Mouse (Mus musculus): ENCODE measurements around the gene Proca1. TPM values are rescaled to one million over a fixed set of nuclear protein-coding genes. Genes with fewer than 3 reads are reported as not detected.

The Proca1 gene
- polyA plus RNA-seq, 1 experiment from 2014 or later = 2.1 TPM

DNA sequence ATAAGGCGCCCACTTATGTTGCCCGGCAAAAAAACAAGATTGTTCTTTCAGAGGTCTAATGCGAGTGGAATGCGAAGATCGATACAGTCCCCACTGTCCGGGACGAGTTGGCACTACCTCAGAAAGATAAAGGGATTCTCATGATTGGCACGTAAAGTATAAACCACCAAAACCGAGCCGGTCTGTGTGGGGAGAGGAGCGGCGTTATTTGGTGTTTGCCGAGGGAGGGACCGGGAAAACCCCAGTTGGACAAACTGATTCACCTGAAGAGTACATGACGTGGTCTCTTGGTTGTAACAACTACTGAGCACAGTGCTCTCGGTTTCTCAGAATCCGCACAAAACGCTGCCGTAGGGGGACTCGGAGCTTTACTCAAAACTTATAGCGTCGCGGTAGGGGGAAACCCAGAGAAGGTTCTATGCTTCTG lies 16.3 kb upstream of the Proca1 start:
- WGBS = under 1% methylated on average over 23 of the region's 23 CpGs
- H3K4me2 ChIP-seq (ENCODE audit: low read length) = peak overlapping the region; percentile 98
- H3K9me3 ChIP-seq (ENCODE audit: control insufficient read depth, low read length) = no peaks in the 10 kb centered on the region
- peak overlapping the region; percentile 47 for H3K9ac ChIP-seq (ENCODE audit: low read length)
- DNase-seq (ENCODE audit: low spot score) (peak; percentile 69), ATAC-seq (replicated peaks; ENCODE audit: low FRiP score, low TSS enrichment, low read depth) (no peak)
- peaks cover 43% of the 10 kb centered on the region for H3K4me1 ChIP-seq (replicated peaks; ENCODE audit: control insufficient read depth, insufficient read depth, low read length)
- H3K36me3 ChIP-seq (ENCODE audit: control insufficient read depth, insufficient read depth, low read length) = peaks cover 30% of the 10 kb centered on the region
- no peaks in the 10 kb centered on the region for H3K27me3 ChIP-seq (replicated peaks; ENCODE audit: control insufficient read depth, insufficient read depth, low read length)
- H3K4me3 ChIP-seq (ENCODE audit: low read depth, low read length) = peak overlapping the region; percentile 58
- peak overlapping the region; percentile 94 for H3K27ac ChIP-seq (ENCODE audit: low read depth)

DNA sequence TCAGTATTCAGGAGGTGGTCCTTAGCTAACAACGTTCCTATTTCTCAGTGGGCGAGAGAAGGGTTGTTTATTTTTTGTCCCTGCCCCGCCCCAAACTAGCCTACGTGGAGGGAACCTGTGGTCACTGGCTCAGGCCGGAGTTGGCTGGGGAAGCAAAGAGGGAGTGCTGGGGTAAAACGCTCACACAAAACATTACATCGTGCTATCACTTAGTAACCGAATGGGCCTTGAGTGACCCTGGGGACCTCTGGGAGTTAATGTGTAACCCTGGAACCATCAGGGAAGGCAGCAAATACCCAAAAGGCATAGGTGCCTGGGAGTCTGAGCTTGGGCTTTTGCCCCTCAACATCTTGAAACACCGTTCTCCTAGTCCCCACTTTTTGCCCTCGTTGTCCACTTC lies 15.8 kb upstream of the Proca1 start:
- H3K4me1 ChIP-seq (replicated peaks; ENCODE audit: control insufficient read depth, insufficient read depth, low read length) = peaks cover 46% of the 10 kb centered on the region
- DNase-seq (ENCODE audit: low spot score) (no peak), ATAC-seq (replicated peaks; ENCODE audit: low FRiP score, low TSS enrichment, low read depth) (peak; percentile 8)
- H3K27me3 ChIP-seq (replicated peaks; ENCODE audit: control insufficient read depth, insufficient read depth, low read length) = no peaks in the 10 kb centered on the region
- H3K4me2 ChIP-seq (ENCODE audit: low read length) = peak overlapping the region; percentile 98
- H3K9me3 ChIP-seq (ENCODE audit: control insufficient read depth, low read length) = no peaks in the 10 kb centered on the region
- H3K27ac ChIP-seq (ENCODE audit: low read depth) = peak overlapping the region; percentile 94
- H3K9ac ChIP-seq (ENCODE audit: low read length) = peak overlapping the region; percentile 47
- H3K4me3 ChIP-seq (ENCODE audit: low read depth, low read length) = peak overlapping the region; percentile 58
- peaks cover 32% of the 10 kb centered on the region for H3K36me3 ChIP-seq (ENCODE audit: control insufficient read depth, insufficient read depth, low read length)
- 0% methylated on average over 10 of the region's 10 CpGs for WGBS

DNA sequence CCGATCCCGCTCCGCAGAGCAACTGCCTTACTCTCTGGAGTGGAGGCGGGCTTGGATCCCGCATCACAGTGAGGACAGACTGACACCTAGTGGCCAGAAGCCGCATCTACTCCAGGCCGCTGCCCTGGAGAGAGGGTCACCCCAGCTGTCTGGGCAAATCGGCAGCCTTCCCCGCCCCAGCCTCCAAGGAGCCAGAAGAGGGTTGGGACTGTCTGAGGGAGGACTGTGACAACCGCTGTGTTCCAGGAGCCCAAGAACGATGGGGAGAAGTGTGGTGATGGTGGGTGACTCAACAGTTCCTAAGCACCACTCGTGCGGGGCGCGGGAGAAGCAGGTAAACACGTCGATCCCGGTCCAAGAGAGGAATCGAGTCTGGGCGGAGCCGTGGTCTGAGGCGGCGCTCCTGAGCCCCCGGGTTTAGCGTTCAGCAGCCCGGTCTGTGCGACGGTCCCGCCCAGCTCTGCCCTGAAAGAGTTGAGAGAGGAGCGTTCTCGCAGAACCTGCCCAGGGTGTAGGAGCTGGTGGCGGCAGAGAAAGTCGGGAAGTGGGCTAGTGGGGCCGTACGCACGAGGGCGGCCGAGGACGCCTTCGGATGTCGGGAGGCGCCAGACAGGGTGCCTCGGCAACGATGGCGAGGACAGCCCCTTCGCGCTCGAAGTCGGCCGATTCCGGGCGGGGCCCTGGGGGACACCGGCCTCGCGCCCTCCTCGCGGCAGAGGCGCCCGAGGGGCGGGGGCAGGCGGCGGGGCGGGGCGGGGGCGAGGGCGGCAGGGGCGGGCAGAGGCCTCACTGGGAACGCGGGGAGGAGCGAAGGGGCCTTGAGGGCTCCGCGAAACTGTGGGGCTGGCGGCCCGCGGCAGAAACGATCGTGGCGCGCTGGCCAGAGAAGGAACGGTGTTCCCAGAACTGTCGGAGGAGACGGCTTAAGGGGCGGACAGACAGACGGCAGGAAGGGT lies 15.0 kb upstream of the Proca1 start:
- peak; percentile 99 for DNase-seq (ENCODE audit: low spot score)
- Histone ChIP-seq H3K4me3 (ENCODE audit: low read depth, low read length) (peak overlapping the region; percentile 58), H3K27ac (ENCODE audit: low read depth) (peak overlapping the region; percentile 94), H3K36me3 (ENCODE audit: control insufficient read depth, insufficient read depth, low read length) (peaks cover 33% of the 10 kb centered on the region), H3K27me3 (replicated peaks; ENCODE audit: control insufficient read depth, insufficient read depth, low read length) (no peaks in the 10 kb centered on the region), H3K4me1 (replicated peaks; ENCODE audit: control insufficient read depth, insufficient read depth, low read length) (peaks cover 46% of the 10 kb centered on the region), H3K9me3 (ENCODE audit: control insufficient read depth, low read length) (no peaks in the 10 kb centered on the region), H3K9ac (ENCODE audit: low read length) (peak overlapping the region; percentile 70), H3K4me2 (ENCODE audit: low read length) (peak overlapping the region; percentile 98)
- WGBS = under 1% methylated on average over 78 of the region's 84 CpGs
- ATAC-seq (replicated peaks; ENCODE audit: low FRiP score, low TSS enrichment, low read depth) = peak; percentile 78

DNA sequence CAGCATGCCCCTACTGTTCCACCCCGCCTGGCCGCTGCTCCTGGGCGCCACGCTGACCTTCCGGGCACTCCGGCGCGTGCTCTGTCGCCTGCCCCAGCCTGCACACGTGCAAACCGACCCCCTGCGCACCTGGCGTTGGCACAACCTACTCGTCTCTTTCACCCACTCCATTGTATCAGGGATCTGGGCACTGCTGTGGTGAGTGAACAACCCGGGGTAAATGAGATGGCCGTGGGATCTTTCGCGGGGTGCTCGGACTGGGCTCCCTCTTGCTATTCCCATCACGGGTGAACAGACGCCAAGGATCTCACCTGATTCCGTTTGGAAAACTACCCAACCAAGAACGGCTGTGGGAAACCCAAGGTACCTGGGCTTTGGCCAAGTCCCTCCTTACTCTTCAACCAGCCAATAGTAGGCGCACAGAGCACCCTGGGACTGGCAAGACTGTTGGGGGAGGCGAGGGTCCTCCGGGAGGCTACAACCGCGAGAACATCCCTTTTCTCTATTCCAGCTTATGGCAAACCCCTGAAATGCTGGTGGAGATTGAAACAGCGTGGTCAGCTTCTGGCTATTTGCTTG lies 14.2 kb upstream of the Proca1 start:
- WGBS = under 1% methylated on average over 29 of the region's 29 CpGs
- Histone ChIP-seq H3K4me3 (ENCODE audit: low read depth, low read length) (peak overlapping the region; percentile 58), H3K27me3 (replicated peaks; ENCODE audit: control insufficient read depth, insufficient read depth, low read length) (no peaks in the 10 kb centered on the region), H3K9ac (ENCODE audit: low read length) (peak overlapping the region; percentile 70), H3K36me3 (ENCODE audit: control insufficient read depth, insufficient read depth, low read length) (peaks cover 33% of the 10 kb centered on the region), H3K27ac (ENCODE audit: low read depth) (peak overlapping the region; percentile 94), H3K4me2 (ENCODE audit: low read length) (peak overlapping the region; percentile 98), H3K4me1 (replicated peaks; ENCODE audit: control insufficient read depth, insufficient read depth, low read length) (peaks cover 47% of the 10 kb centered on the region), H3K9me3 (ENCODE audit: control insufficient read depth, low read length) (no peaks in the 10 kb centered on the region)
- ATAC-seq (replicated peaks; ENCODE audit: low FRiP score, low TSS enrichment, low read depth) = peak; percentile 2
- peak; percentile 85 for DNase-seq (ENCODE audit: low spot score)

DNA sequence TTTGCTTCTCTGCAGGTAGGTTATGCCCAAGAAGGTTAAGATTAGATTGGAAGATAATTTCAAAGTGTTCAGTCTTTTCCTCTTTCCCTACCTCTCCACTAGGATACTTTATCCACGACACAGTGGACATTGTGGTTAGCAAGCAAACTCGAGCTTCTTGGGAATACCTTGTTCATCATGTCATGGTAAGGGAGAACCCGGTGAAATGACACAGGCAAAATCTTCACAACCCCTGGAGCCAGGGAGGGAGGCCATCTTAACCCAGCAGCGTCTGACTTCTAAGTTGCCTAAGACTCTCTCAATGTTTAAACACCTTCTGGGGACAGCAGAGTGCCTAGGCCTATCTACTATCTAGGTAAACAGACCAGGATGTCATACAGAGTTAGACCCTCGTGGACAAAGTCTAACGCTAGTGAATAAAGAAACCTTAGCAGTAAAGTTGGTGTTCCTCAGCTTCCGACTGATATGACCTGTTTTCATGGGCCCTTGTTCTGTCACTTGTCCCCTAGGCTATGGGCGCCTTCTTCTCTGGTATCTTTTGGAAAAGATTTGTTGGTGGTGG lies 13.7 kb upstream of the Proca1 start:
- peak overlapping the region; percentile 70 for H3K9ac ChIP-seq (ENCODE audit: low read length)
- DNase-seq (ENCODE audit: low spot score) = peak; percentile 57
- no peak for ATAC-seq (replicated peaks; ENCODE audit: low FRiP score, low TSS enrichment, low read depth)
- H3K4me1 ChIP-seq (replicated peaks; ENCODE audit: control insufficient read depth, insufficient read depth, low read length) = peaks cover 50% of the 10 kb centered on the region
- H3K9me3 ChIP-seq (ENCODE audit: control insufficient read depth, low read length) = no peaks in the 10 kb centered on the region
- H3K27me3 ChIP-seq (replicated peaks; ENCODE audit: control insufficient read depth, insufficient read depth, low read length) = no peaks in the 10 kb centered on the region
- peak overlapping the region; percentile 58 for H3K4me3 ChIP-seq (ENCODE audit: low read depth, low read length)
- WGBS = 23% methylated on average over 8 of the region's 8 CpGs
- peaks cover 33% of the 10 kb centered on the region for H3K36me3 ChIP-seq (ENCODE audit: control insufficient read depth, insufficient read depth, low read length)
- peak overlapping the region; percentile 94 for H3K27ac ChIP-seq (ENCODE audit: low read depth)
- peak overlapping the region; percentile 98 for H3K4me2 ChIP-seq (ENCODE audit: low read length)

DNA sequence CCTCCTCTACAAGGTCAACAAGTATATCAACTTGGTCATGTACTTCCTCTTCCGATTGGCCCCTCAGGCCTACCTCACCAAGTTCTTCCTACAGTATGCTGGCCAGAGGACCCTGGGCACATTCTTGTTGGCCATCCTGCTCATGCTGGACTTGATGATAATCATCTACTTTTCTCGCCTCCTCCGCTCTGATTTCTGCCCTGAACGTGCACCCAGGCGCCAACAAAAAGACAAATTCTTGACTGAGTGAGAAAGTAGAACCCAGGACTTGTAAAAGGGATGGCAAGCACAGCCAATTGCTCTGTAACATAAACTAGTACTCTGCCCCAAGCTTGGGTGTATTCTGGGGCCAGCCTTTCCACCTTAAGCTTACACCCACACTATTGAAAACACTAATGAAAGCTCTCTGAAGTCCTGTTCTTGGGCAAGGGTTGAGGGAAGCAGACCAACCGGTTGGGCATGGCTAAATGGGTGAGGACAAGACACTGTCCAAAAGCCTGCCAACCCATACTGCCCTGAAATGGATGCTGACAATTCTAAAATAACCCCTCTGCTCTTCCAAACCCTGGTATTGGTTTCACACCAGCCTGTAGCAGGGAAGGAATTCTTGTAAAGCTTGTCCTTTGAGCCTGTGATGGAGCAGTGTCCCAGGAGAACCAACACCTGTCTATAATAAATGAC lies 13.0 kb upstream of the Proca1 start:
- peak overlapping the region; percentile 58 for H3K4me3 ChIP-seq (ENCODE audit: low read depth, low read length)
- H3K27ac ChIP-seq (ENCODE audit: low read depth) = no peak overlapping the region
- no peak overlapping the region for H3K9ac ChIP-seq (ENCODE audit: low read length)
- ATAC-seq (replicated peaks; ENCODE audit: low FRiP score, low TSS enrichment, low read depth) = no peak
- peaks cover 33% of the 10 kb centered on the region for H3K36me3 ChIP-seq (ENCODE audit: control insufficient read depth, insufficient read depth, low read length)
- DNase-seq (ENCODE audit: low spot score) = peak; percentile 58
- 69% methylated on average over 6 of the region's 6 CpGs for WGBS
- H3K4me2 ChIP-seq (ENCODE audit: low read length) = peak overlapping the region; percentile 98
- H3K4me1 ChIP-seq (replicated peaks; ENCODE audit: control insufficient read depth, insufficient read depth, low read length) = peaks cover 48% of the 10 kb centered on the region
- H3K27me3 ChIP-seq (replicated peaks; ENCODE audit: control insufficient read depth, insufficient read depth, low read length) = no peaks in the 10 kb centered on the region
- no peaks in the 10 kb centered on the region for H3K9me3 ChIP-seq (ENCODE audit: control insufficient read depth, low read length)

DNA sequence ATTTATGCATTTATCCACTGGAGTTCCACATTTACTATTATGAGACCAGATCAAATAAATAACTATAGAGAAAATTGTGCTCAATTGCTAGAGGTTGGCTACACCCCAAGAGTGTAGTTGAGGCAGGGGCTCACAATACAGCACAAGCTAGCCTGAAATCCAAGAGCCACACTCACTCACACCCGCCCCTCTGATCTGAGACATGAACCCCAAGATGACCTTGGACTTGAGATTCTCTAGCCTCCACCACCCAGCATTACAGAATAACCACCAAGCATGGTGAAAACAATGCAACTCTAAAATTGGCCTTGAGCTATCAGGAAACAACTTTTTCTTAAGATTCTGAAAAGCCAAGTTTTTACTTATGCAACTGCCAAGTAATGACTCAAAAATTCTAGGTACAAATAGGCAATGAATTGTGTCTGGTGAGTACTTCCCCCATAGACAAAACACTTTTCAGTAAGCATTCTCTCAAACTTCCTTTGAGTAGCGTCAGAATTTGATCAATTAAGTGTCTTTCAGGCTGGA lies 11.3 kb upstream of the Proca1 start:
- H3K27ac ChIP-seq (ENCODE audit: low read depth) = no peak overlapping the region
- H3K36me3 ChIP-seq (ENCODE audit: control insufficient read depth, insufficient read depth, low read length) = peaks cover 33% of the 10 kb centered on the region
- H3K4me2 ChIP-seq (ENCODE audit: low read length) = peak overlapping the region; percentile 86
- no peak for ATAC-seq (replicated peaks; ENCODE audit: low FRiP score, low TSS enrichment, low read depth)
- no peaks in the 10 kb centered on the region for H3K9me3 ChIP-seq (ENCODE audit: control insufficient read depth, low read length)
- H3K9ac ChIP-seq (ENCODE audit: low read length) = peak overlapping the region; percentile 98
- H3K27me3 ChIP-seq (replicated peaks; ENCODE audit: control insufficient read depth, insufficient read depth, low read length) = no peaks in the 10 kb centered on the region
- H3K4me3 ChIP-seq (ENCODE audit: low read depth, low read length) = peak overlapping the region; percentile 98
- WGBS = 36% methylated on average over 2 of the region's 2 CpGs
- H3K4me1 ChIP-seq (replicated peaks; ENCODE audit: control insufficient read depth, insufficient read depth, low read length) = peaks cover 44% of the 10 kb centered on the region
- DNase-seq (ENCODE audit: low spot score) = no peak

DNA sequence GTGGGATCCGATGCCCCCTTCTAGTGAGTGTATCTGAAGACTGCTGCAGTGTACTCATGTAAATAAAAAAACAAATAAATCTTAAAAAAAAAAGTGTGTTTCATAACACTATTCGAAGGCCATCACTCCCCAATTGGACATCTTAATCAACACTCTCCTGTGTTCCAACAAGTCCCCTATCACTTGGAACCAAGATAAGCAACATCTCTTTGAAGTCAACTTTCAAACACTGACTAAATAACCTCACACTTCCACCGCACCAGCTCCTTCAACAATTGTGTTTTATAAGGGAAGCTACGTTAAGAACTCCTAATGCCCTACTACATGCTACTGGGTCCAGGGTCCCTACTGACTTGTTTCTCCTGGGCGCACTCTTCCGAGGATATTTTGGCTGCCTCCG lies 10.7 kb upstream of the Proca1 start:
- H3K4me1 ChIP-seq (replicated peaks; ENCODE audit: control insufficient read depth, insufficient read depth, low read length) = peaks cover 41% of the 10 kb centered on the region
- DNase-seq (ENCODE audit: low spot score) (no peak), ATAC-seq (replicated peaks; ENCODE audit: low FRiP score, low TSS enrichment, low read depth) (no peak)
- peak overlapping the region; percentile 98 for H3K9ac ChIP-seq (ENCODE audit: low read length)
- H3K9me3 ChIP-seq (ENCODE audit: control insufficient read depth, low read length) = no peaks in the 10 kb centered on the region
- peak overlapping the region; percentile 86 for H3K4me2 ChIP-seq (ENCODE audit: low read length)
- H3K27ac ChIP-seq (ENCODE audit: low read depth) = 0 out of 2 replicates have a peak overlapping the region, but pooled peaks have one; percentile 88
- no peaks in the 10 kb centered on the region for H3K27me3 ChIP-seq (replicated peaks; ENCODE audit: control insufficient read depth, insufficient read depth, low read length)
- peak overlapping the region; percentile 98 for H3K4me3 ChIP-seq (ENCODE audit: low read depth, low read length)
- 6% methylated on average over 7 of the region's 7 CpGs for whole genome bisulfite sequencing
- H3K36me3 ChIP-seq (ENCODE audit: control insufficient read depth, insufficient read depth, low read length) = peaks cover 33% of the 10 kb centered on the region

Measured in intestine, embryonic 14.5 days (tissue).